Mouse (Mus musculus) CH12.LX (cell line): ENCODE results near the gene Ccl22. TPM values are rescaled to one million over a fixed set of nuclear protein-coding genes. Genes with fewer than 3 reads are reported as not detected.

Source experiments
- DNase-seq: peaks from one replicate; pipeline ENCODE4 v3.0.0-alpha.2; 2013; ENCODE audit errors: extremely low read depth
- H3K27ac ChIP-seq: 2 replicates; pipeline ENCODE4 v1.5.1; 2012; ENCODE audit warnings: low read depth, mild to moderate bottlenecking, control low read depth, moderate library complexity; ENCODE audit not compliant: insufficient read depth
- H3K27me3 ChIP-seq: replicated peaks from 2 replicates; pipeline ENCODE3; 2012; ENCODE audit warnings: inconsistent platforms
- H3K36me3 ChIP-seq, 2 experiments: replicated peaks in 1 of 2; 2 replicates each; pipeline versions ENCODE3 to v1.6.1; 2012; ENCODE audit warnings: inconsistent platforms in 1 of 2, low read length in 1 of 2, mild to moderate bottlenecking in 1 of 2, mixed read lengths in 1 of 2, moderate library complexity in 1 of 2; ENCODE audit not compliant: control insufficient read depth in 1 of 2, insufficient read depth in 1 of 2
- H3K4me1 ChIP-seq, 2 experiments: 2 replicates each; pipeline ENCODE4 v1.6.1; 2012; ENCODE audit warnings: inconsistent platforms in 1 of 2, moderate library complexity in 1 of 2; ENCODE audit not compliant: insufficient read depth in 2 of 2, control insufficient read depth in 1 of 2
- H3K4me2 ChIP-seq: 2 replicates; pipeline ENCODE4 v1.6.1; 2012; ENCODE audit warnings: low read depth, mild to moderate bottlenecking, control low read depth; ENCODE audit not compliant: poor library complexity, insufficient read depth, severe bottlenecking
- H3K4me3 ChIP-seq, 3 experiments: fragments of 150-350 bp in 1 of 3; sonication (generic) in 1 of 3; replicated peaks in 1 of 3; 2 replicates each; pipeline versions ENCODE3 to v1.5.1; 2011 to 2012; ENCODE audit warnings: low read depth in 2 of 3, low read length in 2 of 3, mild to moderate bottlenecking in 2 of 3, moderate library complexity in 2 of 3, control low read depth in 1 of 3, improper control_type of control experiment in 1 of 3, inconsistent platforms in 1 of 3, mixed read lengths in 1 of 3; ENCODE audit not compliant: poor library complexity in 1 of 3
- H3K79me2 ChIP-seq: replicated peaks from 2 replicates; pipeline ENCODE4 v1.6.1; 2012; ENCODE audit warnings: mild to moderate bottlenecking, moderate library complexity; ENCODE audit not compliant: control insufficient read depth, poor library complexity, insufficient read depth, severe bottlenecking; ENCODE audit errors: extremely low read depth
- H3K9ac ChIP-seq: 2 replicates; pipeline ENCODE4 v1.6.1; 2012; ENCODE audit warnings: low read depth, mild to moderate bottlenecking, control low read depth, moderate library complexity; ENCODE audit not compliant: insufficient read depth
- H3K9me3 ChIP-seq: replicated peaks from 2 replicates; pipeline ENCODE3; 2012; ENCODE audit warnings: low read length, inconsistent platforms, mixed read lengths
- BHLHE40 ChIP-seq: IDR thresholded peaks from 2 replicates; pipeline ENCODE4 v1.6.1; 2011; ENCODE audit warnings: mild to moderate bottlenecking, low read depth, low read length, improper control_type of control experiment
- CHD1 ChIP-seq: IDR thresholded peaks from 2 replicates; pipeline ENCODE4 v1.6.1; 2012; ENCODE audit warnings: low read depth, low read length, improper control_type of control experiment, inconsistent platforms
- CHD2 ChIP-seq: IDR thresholded peaks from 2 replicates; pipeline ENCODE4 v1.6.1; 2011; ENCODE audit warnings: low read length, improper control_type of control experiment
- E2F4 ChIP-seq: IDR thresholded peaks from 2 replicates; pipeline ENCODE4 v1.6.1; 2011; ENCODE audit warnings: low read depth, low read length, improper control_type of control experiment; ENCODE audit not compliant: insufficient replicate concordance
- GABPA ChIP-seq: IDR thresholded peaks from 2 replicates; pipeline ENCODE4 v1.6.1; 2012; ENCODE audit warnings: low read depth, low read length, improper control_type of control experiment, inconsistent platforms; ENCODE audit not compliant: insufficient replicate concordance
- JUND ChIP-seq: conservative IDR thresholded peaks from 2 replicates; pipeline ENCODE4 v1.6.1; 2011; ENCODE audit warnings: low read depth, low read length, improper control_type of control experiment
- KAT2A ChIP-seq: IDR thresholded peaks from 2 replicates; pipeline ENCODE4 v1.6.1; 2012; ENCODE audit warnings: low read length, improper control_type of control experiment, inconsistent platforms; ENCODE audit not compliant: insufficient replicate concordance
- MAFK ChIP-seq: IDR thresholded peaks from 2 replicates; pipeline ENCODE4 v1.6.1; 2011; ENCODE audit warnings: low read length, improper control_type of control experiment; ENCODE audit not compliant: insufficient replicate concordance
- MAX ChIP-seq: IDR thresholded peaks from 2 replicates; pipeline ENCODE4 v1.6.1; 2011; ENCODE audit warnings: low read length, improper control_type of control experiment
- NRF1 ChIP-seq: IDR thresholded peaks from 2 replicates; pipeline ENCODE4 v1.6.1; 2014; ENCODE audit warnings: low read depth, mild to moderate bottlenecking, inconsistent platforms, low read length, improper control_type of control experiment, moderate library complexity
- PAX5 ChIP-seq: IDR thresholded peaks from 2 replicates; pipeline ENCODE4 v1.6.1; 2012; ENCODE audit warnings: low read length, inconsistent platforms, mixed read lengths
- POLR2A ChIP-seq: IDR thresholded peaks from 2 replicates; pipeline ENCODE4 v1.6.1; 2011; ENCODE audit warnings: low read depth, mild to moderate bottlenecking, improper control_type of control experiment, low read length
- RAD21 ChIP-seq: IDR thresholded peaks from 2 replicates; pipeline ENCODE4 v1.6.1; 2011; ENCODE audit warnings: low read depth, mild to moderate bottlenecking, low read length, improper control_type of control experiment, moderate library complexity
- RCOR1 ChIP-seq: conservative IDR thresholded peaks from 2 replicates; pipeline ENCODE4 v1.6.1; 2012; ENCODE audit warnings: low read depth, mild to moderate bottlenecking, inconsistent platforms, low read length, improper control_type of control experiment
- SMC3 ChIP-seq: IDR thresholded peaks from 2 replicates; pipeline ENCODE4 v1.6.1; 2011; ENCODE audit warnings: low read depth, low read length, improper control_type of control experiment
- TCF12 ChIP-seq: IDR thresholded peaks from 2 replicates; pipeline ENCODE4 v1.6.1; 2014; ENCODE audit warnings: low read depth, mild to moderate bottlenecking, inconsistent platforms, low read length, improper control_type of control experiment
- USF2 ChIP-seq: conservative IDR thresholded peaks from 2 replicates; pipeline ENCODE4 v1.6.1; 2011; ENCODE audit warnings: low read depth, low read length, improper control_type of control experiment
- ZKSCAN1 ChIP-seq: IDR thresholded peaks from 2 replicates; pipeline ENCODE4 v1.6.1; 2012; ENCODE audit warnings: low read depth, inconsistent platforms, low read length, improper control_type of control experiment, borderline replicate concordance
- ZNF384 ChIP-seq: IDR thresholded peaks from 2 replicates; pipeline ENCODE4 v1.6.1; 2012; ENCODE audit warnings: low read depth, low read length, improper control_type of control experiment, inconsistent platforms
- dilution Hi-C: fragments of 300-500 bp; cut with MboI; formaldehyde crosslinking; loops from 2 replicates; pipeline ENCODE4 v1.14.3; 2020; ENCODE audit warnings: low sequenced_read_pairs; ENCODE audit not compliant: extremely low pct_unique_long_range_greater_than_20kb, extremely low pct_ligation_motif_present
- in situ Hi-C: fragments of 300-500 bp; cut with MboI; formaldehyde crosslinking; loops from 3 replicates; pipeline ENCODE4 v1.14.3; 2019; ENCODE audit warnings: low sequenced_read_pairs, low pct_ligation_motif_present, low pct_unique_long_range_greater_than_20kb, mixed read lengths
- polyA plus RNA-seq: library from polyadenylated mRNA; unstranded; fragments of >175 nt; gene quantifications from 2 replicates; pipeline ENCODE4 v1.2.1, GENCODE M21; 2012; ENCODE audit warnings: low read depth; ENCODE audit not compliant: insufficient read length
- total RNA-seq, 2 experiments: library from RNA; depleted of rRNA; stranded (reverse); fragments of 300-350 nt in 1 of 2; fragments of >200 nt in 1 of 2; gene quantifications; 2 replicates each; pipeline ENCODE4 v1.2.3; 2012 to 2014

Ccl22 gene
- total and polyA plus RNA-seq, 3 experiments = 1,396 to 4,546 (median 3,114) TPM

- H3K36me3 ChIP-seq = peaks cover 0 to 49% of the 10 kb centered on the region in 2 experiments
- no peaks in the 10 kb centered on the region for H3K27me3 ChIP-seq
- in situ Hi-C loops (no loop called here), dilution Hi-C loops (no loop called here)
- TF ChIP-seq NRF1 = no peak
- no peak for TF ChIP-seq GABPA
- TF ChIP-seq ZKSCAN1 = no peak
- no peak for TF ChIP-seq USF2
- TF ChIP-seq POLR2A = no peak
- no peak for TF ChIP-seq MAFK
- no peak for TF ChIP-seq RCOR1
- no peak for TF ChIP-seq ZNF384
- no peak for TF ChIP-seq SMC3
- no peak for TF ChIP-seq TCF12
- no peak for TF ChIP-seq PAX5
- TF ChIP-seq JUND = no peak
- no peak for DNase-seq
- peaks cover 27 to 72% of the 10 kb centered on the region in 2 experiments for H3K4me1 ChIP-seq
- no peak overlapping the region for H3K27ac ChIP-seq
- H3K9me3 ChIP-seq = peaks cover 6% of the 10 kb centered on the region
- no peak overlapping the region for H3K4me2 ChIP-seq
- H3K4me3 ChIP-seq = no peak overlapping the region
- H3K9ac ChIP-seq = no peak overlapping the region
- no peaks in the 10 kb centered on the region for H3K79me2 ChIP-seq
Measured at GRCm38 (mm10) chr8:94773700-94774171, 28.3 kb downstream of the Ccl22 start.

- H3K4me2 ChIP-seq = no peak overlapping the region
- TF ChIP-seq JUND (no peak), CHD1 (no peak), MAX (no peak), PAX5 (no peak), KAT2A (no peak), BHLHE40 (no peak), CHD2 (no peak), E2F4 (no peak), SMC3 (no peak), RAD21 (no peak)
- TF ChIP-seq, all 38 proteins: peak for 0
- DNase-seq = no peak
- peaks cover 24 to 67% of the 10 kb centered on the region in 2 experiments for H3K4me1 ChIP-seq
- peaks cover 3% of the 10 kb centered on the region for H3K9me3 ChIP-seq
- no peaks in the 10 kb centered on the region for H3K27me3 ChIP-seq
- H3K36me3 ChIP-seq = peaks cover 0 to 49% of the 10 kb centered on the region in 2 experiments
- no peak overlapping the region for H3K27ac ChIP-seq
- no peak overlapping the region for H3K4me3 ChIP-seq
- in situ Hi-C loops = no loop called here
- H3K79me2 ChIP-seq = no peaks in the 10 kb centered on the region
- no peak overlapping the region for H3K9ac ChIP-seq
- dilution Hi-C loops = no loop called here
Measured at GRCm38 (mm10) chr8:94774601-94775000, 29.2 kb downstream of the Ccl22 start.
